Mouse (Mus musculus): ENCODE data around the gene Nek4.

Gene Nek4

GRCm38 (mm10) chr14:30951154-30951825, at the start of gene Nek4:
Gene Nek4, plus strand, starts transcription at chr14:30951377.
- DNase-seq (ENCODE audit: low spot score in 2 of 2): peak; percentile 95

- DNase-seq (ENCODE audit: low spot score in 2 of 2): no peak
Observed at GRCm38 (mm10) chr14:30902628-30903027, 48.5 kb upstream of the Nek4 start.

GRCm38 (mm10) chr14:30903036-30903435, 48.1 kb upstream of the Nek4 start:
- no peak for DNase-seq (ENCODE audit: low spot score in 2 of 2)

GRCm38 (mm10) chr14:30904307-30904706, 46.9 kb upstream of the Nek4 start:
- DNase-seq (ENCODE audit: low spot score in 2 of 2): no peak

GRCm38 (mm10) chr14:30906001-30906400, 45.2 kb upstream of the Nek4 start:
- DNase-seq (ENCODE audit: low spot score in 2 of 2): no peak

GRCm38 (mm10) chr14:30907814-30908265, 43.3 kb upstream of the Nek4 start:
- no peak for DNase-seq (ENCODE audit: low spot score in 2 of 2)

- no peak for DNase-seq (ENCODE audit: low spot score in 2 of 2)
Observed at GRCm38 (mm10) chr14:30911141-30911540, 40.0 kb upstream of the Nek4 start.

- no peak for DNase-seq (ENCODE audit: low spot score in 2 of 2)
Observed at GRCm38 (mm10) chr14:30912641-30913040, 38.5 kb upstream of the Nek4 start.

GRCm38 (mm10) chr14:30913404-30913803, 37.8 kb upstream of the Nek4 start:
- no peak for DNase-seq (ENCODE audit: low spot score in 2 of 2)

GRCm38 (mm10) chr14:30916516-30916915, 34.7 kb upstream of the Nek4 start:
- no peak for DNase-seq (ENCODE audit: low spot score in 2 of 2)

- no peak for DNase-seq (ENCODE audit: low spot score in 2 of 2)
Observed at GRCm38 (mm10) chr14:30922053-30922670, 29.0 kb upstream of the Nek4 start.

GRCm38 (mm10) chr14:30923375-30924105, 27.6 kb upstream of the Nek4 start, which contains the start of gene Itih3:
Gene Itih3, minus strand, starts transcription at chr14:30923760.
- DNase-seq (ENCODE audit: low spot score in 2 of 2): peak; percentile 12 to 18

- DNase-seq (ENCODE audit: low spot score in 2 of 2): no peak
Observed at GRCm38 (mm10) chr14:30925492-30925891, 25.7 kb upstream of the Nek4 start.

GRCm38 (mm10) chr14:30930386-30930785, 20.8 kb upstream of the Nek4 start:
- DNase-seq (ENCODE audit: low spot score in 2 of 2): no peak

- no peak for DNase-seq (ENCODE audit: low spot score in 2 of 2)
Observed at GRCm38 (mm10) chr14:30933351-30933750, 17.8 kb upstream of the Nek4 start.

- no peak for DNase-seq (ENCODE audit: low spot score in 2 of 2)
Observed at GRCm38 (mm10) chr14:30942254-30942653, 8.9 kb upstream of the Nek4 start.

GRCm38 (mm10) chr14:30943038-30943437, 8.1 kb upstream of the Nek4 start, which contains the start of gene Itih1:
Gene Itih1, minus strand, starts transcription at chr14:30943289.
- no peak for DNase-seq (ENCODE audit: low spot score in 2 of 2)

GRCm38 (mm10) chr14:30943860-30944674, 7.1 kb upstream of the Nek4 start:
- peak; percentile 24 to 26 for DNase-seq (ENCODE audit: low spot score in 2 of 2)

- DNase-seq (ENCODE audit: low spot score in 2 of 2): no peak
Observed at GRCm38 (mm10) chr14:30944745-30945144, 6.4 kb upstream of the Nek4 start.

GRCm38 (mm10) chr14:30949986-30950385, 1.2 kb upstream of the Nek4 start:
- DNase-seq (ENCODE audit: low spot score in 2 of 2): no peak

- DNase-seq (ENCODE audit: low spot score in 2 of 2): no peak
Observed at GRCm38 (mm10) chr14:30958517-30958916, 7.3 kb downstream of the Nek4 start.

- no peak for DNase-seq (ENCODE audit: low spot score in 2 of 2)
Observed at GRCm38 (mm10) chr14:30959031-30959430, 7.9 kb downstream of the Nek4 start.

Data from right cerebral cortex, postnatal 36 days (tissue).